Mouse (Mus musculus): ENCODE results near the gene Rai1. TPM values are rescaled to one million over a fixed set of nuclear protein-coding genes. Genes with fewer than 3 reads are reported as not detected.

The Rai1 gene
- polyA plus RNA-seq, 2 experiments = 29.7 to 62.1 TPM

GRCm38 (mm10) chr11:60162547-60162946 lies 57.7 kb downstream of the Rai1 start:
- no peak overlapping the region for H3K4me2 ChIP-seq (replicated peaks; ENCODE audit: low read depth, low read length, severe bottlenecking)
- H3K27me3 ChIP-seq (ENCODE audit: control insufficient read depth, insufficient read depth, low read length) = no peaks in the 10 kb centered on the region
- H3K36me3 ChIP-seq (ENCODE audit: control insufficient read depth, insufficient read depth, low read length) = peaks cover 36% of the 10 kb centered on the region
- WGBS = 90% methylated on average over 1 of the region's 1 CpGs
- H3K27ac ChIP-seq (replicated peaks; ENCODE audit: low read depth, low read length) = no peak overlapping the region
- no peak for TF ChIP-seq POLR2A (IDR thresholded peaks at IDR 0.05; ENCODE audit: borderline replicate concordance, extremely low read depth, insufficient read depth, insufficient read length)
- H3K4me3 ChIP-seq (replicated peaks; ENCODE audit: low read length) = no peak overlapping the region
- DNase-seq (ENCODE audit: low spot score) = no peak
- H3K9me3 ChIP-seq (ENCODE audit: control insufficient read depth, low read length) = no peaks in the 10 kb centered on the region
- no peak overlapping the region for H3K9ac ChIP-seq (ENCODE audit: low read depth, low read length, severe bottlenecking)
- ATAC-seq (ENCODE audit: low FRiP score, low read depth) = no peak
- H3K4me1 ChIP-seq (ENCODE audit: control insufficient read depth, insufficient read depth, low read length) = peaks cover 15% of the 10 kb centered on the region

GRCm38 (mm10) chr11:60163362-60163761 lies 58.5 kb downstream of the Rai1 start:
- ATAC-seq (ENCODE audit: low FRiP score, low read depth) = no peak
- WGBS = 95% methylated on average over 4 of the region's 4 CpGs
- Histone ChIP-seq H3K4me1 (ENCODE audit: control insufficient read depth, insufficient read depth, low read length) (peaks cover 23% of the 10 kb centered on the region), H3K36me3 (ENCODE audit: control insufficient read depth, insufficient read depth, low read length) (peaks cover 31% of the 10 kb centered on the region), H3K9me3 (ENCODE audit: control insufficient read depth, low read length) (no peaks in the 10 kb centered on the region), H3K27ac (replicated peaks; ENCODE audit: low read depth, low read length) (no peak overlapping the region), H3K27me3 (ENCODE audit: control insufficient read depth, insufficient read depth, low read length) (no peaks in the 10 kb centered on the region), H3K9ac (ENCODE audit: low read depth, low read length, severe bottlenecking) (no peak overlapping the region), H3K4me2 (replicated peaks; ENCODE audit: low read depth, low read length, severe bottlenecking) (no peak overlapping the region), H3K4me3 (replicated peaks; ENCODE audit: low read length) (no peak overlapping the region)
- no peak for DNase-seq (ENCODE audit: low spot score)
- TF ChIP-seq POLR2A (IDR thresholded peaks at IDR 0.05; ENCODE audit: borderline replicate concordance, extremely low read depth, insufficient read depth, insufficient read length) = no peak

GRCm38 (mm10) chr11:60164450-60164849 lies 59.6 kb downstream of the Rai1 start:
- Histone ChIP-seq H3K4me2 (replicated peaks; ENCODE audit: low read depth, low read length, severe bottlenecking) (no peak overlapping the region), H3K9me3 (ENCODE audit: control insufficient read depth, low read length) (no peaks in the 10 kb centered on the region), H3K4me1 (ENCODE audit: control insufficient read depth, insufficient read depth, low read length) (peaks cover 26% of the 10 kb centered on the region), H3K27me3 (ENCODE audit: control insufficient read depth, insufficient read depth, low read length) (no peaks in the 10 kb centered on the region), H3K4me3 (replicated peaks; ENCODE audit: low read length) (no peak overlapping the region), H3K36me3 (ENCODE audit: control insufficient read depth, insufficient read depth, low read length) (peaks cover 30% of the 10 kb centered on the region), H3K9ac (ENCODE audit: low read depth, low read length, severe bottlenecking) (no peak overlapping the region), H3K27ac (replicated peaks; ENCODE audit: low read depth, low read length) (no peak overlapping the region)
- WGBS = 79% methylated on average over 6 of the region's 6 CpGs
- TF ChIP-seq POLR2A (IDR thresholded peaks at IDR 0.05; ENCODE audit: borderline replicate concordance, extremely low read depth, insufficient read depth, insufficient read length) = no peak
- DNase-seq (ENCODE audit: low spot score) (no peak), ATAC-seq (ENCODE audit: low FRiP score, low read depth) (no peak)

GRCm38 (mm10) chr11:60165076-60165475 lies 60.3 kb downstream of the Rai1 start:
- no peak for DNase-seq (ENCODE audit: low spot score)
- Histone ChIP-seq H3K9ac (ENCODE audit: low read depth, low read length, severe bottlenecking) (no peak overlapping the region), H3K4me3 (replicated peaks; ENCODE audit: low read length) (no peak overlapping the region), H3K27me3 (ENCODE audit: control insufficient read depth, insufficient read depth, low read length) (no peaks in the 10 kb centered on the region), H3K4me2 (replicated peaks; ENCODE audit: low read depth, low read length, severe bottlenecking) (no peak overlapping the region), H3K27ac (replicated peaks; ENCODE audit: low read depth, low read length) (no peak overlapping the region), H3K4me1 (ENCODE audit: control insufficient read depth, insufficient read depth, low read length) (peaks cover 24% of the 10 kb centered on the region), H3K36me3 (ENCODE audit: control insufficient read depth, insufficient read depth, low read length) (peaks cover 25% of the 10 kb centered on the region), H3K9me3 (ENCODE audit: control insufficient read depth, low read length) (no peaks in the 10 kb centered on the region)
- no peak for TF ChIP-seq POLR2A (IDR thresholded peaks at IDR 0.05; ENCODE audit: borderline replicate concordance, extremely low read depth, insufficient read depth, insufficient read length)
- ATAC-seq (ENCODE audit: low FRiP score, low read depth) = no peak
- 48% methylated on average over 5 of the region's 5 CpGs for WGBS

- Histone ChIP-seq H3K4me1 (ENCODE audit: control insufficient read depth, insufficient read depth, low read length) (peaks cover 37% of the 10 kb centered on the region), H3K4me3 (replicated peaks; ENCODE audit: low read length) (no peak overlapping the region), H3K27ac (replicated peaks; ENCODE audit: low read depth, low read length) (no peak overlapping the region), H3K9ac (ENCODE audit: low read depth, low read length, severe bottlenecking) (no peak overlapping the region), H3K27me3 (ENCODE audit: control insufficient read depth, insufficient read depth, low read length) (no peaks in the 10 kb centered on the region), H3K9me3 (ENCODE audit: control insufficient read depth, low read length) (no peaks in the 10 kb centered on the region), H3K36me3 (ENCODE audit: control insufficient read depth, insufficient read depth, low read length) (peaks cover 13% of the 10 kb centered on the region), H3K4me2 (replicated peaks; ENCODE audit: low read depth, low read length, severe bottlenecking) (no peak overlapping the region)
- DNase-seq (ENCODE audit: low spot score) (no peak), ATAC-seq (ENCODE audit: low FRiP score, low read depth) (no peak)
- WGBS = 25% methylated on average over 9 of the region's 9 CpGs
- no peak for TF ChIP-seq POLR2A (IDR thresholded peaks at IDR 0.05; ENCODE audit: borderline replicate concordance, extremely low read depth, insufficient read depth, insufficient read length)
These were observed 64.0 kb downstream of the Rai1 start for GRCm38 (mm10) chr11:60168780-60169179.

GRCm38 (mm10) chr11:60172074-60172473 lies 67.3 kb downstream of the Rai1 start:
- Histone ChIP-seq H3K27ac (replicated peaks; ENCODE audit: low read depth, low read length) (no peak overlapping the region), H3K9ac (ENCODE audit: low read depth, low read length, severe bottlenecking) (no peak overlapping the region; the same call in 1 of the 2 replicates)
- 84% methylated on average over 3 of the region's 3 CpGs for WGBS

More at GRCm38 (mm10) chr11:60172074-60172473, 67.3 kb downstream of the Rai1 start:
- H3K4me3 ChIP-seq (replicated peaks; ENCODE audit: low read length) = no peak overlapping the region
- no peak for ATAC-seq (ENCODE audit: low FRiP score, low read depth)
- H3K4me2 ChIP-seq (replicated peaks; ENCODE audit: low read depth, low read length, severe bottlenecking) = no peak overlapping the region
- H3K4me1 ChIP-seq (ENCODE audit: control insufficient read depth, insufficient read depth, low read length) = peaks cover 48% of the 10 kb centered on the region
- H3K27me3 ChIP-seq (ENCODE audit: control insufficient read depth, insufficient read depth, low read length) = no peaks in the 10 kb centered on the region
- no peaks in the 10 kb centered on the region for H3K9me3 ChIP-seq (ENCODE audit: control insufficient read depth, low read length)
- DNase-seq (ENCODE audit: low spot score) = no peak
- TF ChIP-seq POLR2A (IDR thresholded peaks at IDR 0.05; ENCODE audit: borderline replicate concordance, extremely low read depth, insufficient read depth, insufficient read length) = no peak
- H3K36me3 ChIP-seq (ENCODE audit: control insufficient read depth, insufficient read depth, low read length) = peaks cover 1% of the 10 kb centered on the region

Measured in limb, embryonic 14.5 days (tissue).